Mouse (Mus musculus): Measurements from ENCODE around the gene Kcnb1. TPM values are rescaled to one million over a fixed set of nuclear protein-coding genes. Genes with fewer than 3 reads are reported as not detected.
A peak's percentile ranks its signal among the peaks of the same experiment; 100 is the strongest.

Kcnb1 gene
- polyA plus RNA-seq, 1 experiment from 2014 or later: 3.5 TPM

DNA sequence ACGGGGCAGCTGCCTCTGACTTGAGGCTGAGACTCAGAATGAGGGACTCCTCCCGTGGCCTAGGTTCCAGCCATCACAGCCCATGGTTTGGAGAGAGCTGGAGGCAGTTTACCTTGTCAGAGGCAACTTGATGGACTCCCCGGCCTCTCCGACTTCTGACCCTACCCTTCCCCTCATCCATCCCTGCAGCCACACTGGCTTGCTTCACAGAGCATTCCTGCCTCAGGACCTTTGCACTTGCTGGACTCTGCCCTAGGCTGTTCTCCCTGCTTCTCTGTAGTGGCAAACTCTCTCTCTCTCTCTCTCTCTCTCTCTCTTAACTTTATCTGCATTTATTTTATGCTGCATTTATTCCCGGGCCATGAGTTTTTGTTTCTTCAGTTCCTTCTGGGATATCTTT lies 103.1 kb downstream of the Kcnb1 start:
- no peaks in the 10 kb centered on the region for H3K36me3 ChIP-seq (replicated peaks; ENCODE audit: control insufficient read depth, insufficient read depth)
- H3K27ac ChIP-seq: no peak overlapping the region
- no peak overlapping the region for H3K4me2 ChIP-seq (replicated peaks)
- no peak for DNase-seq (ENCODE audit: low spot score)
- WGBS: 73% methylated on average over 5 of the region's 5 CpGs
- no peak overlapping the region for H3K9ac ChIP-seq
- H3K4me3 ChIP-seq (replicated peaks; ENCODE audit: low read length): no peak overlapping the region
- H3K27me3 ChIP-seq (ENCODE audit: control insufficient read depth, insufficient read depth, low read length): no peaks in the 10 kb centered on the region
- H3K4me1 ChIP-seq (replicated peaks; ENCODE audit: control insufficient read depth, insufficient read depth, low read length): no peaks in the 10 kb centered on the region; the same call in 1 of the 2 replicates
- no peak for ATAC-seq (ENCODE audit: low FRiP score)
- H3K9me3 ChIP-seq (ENCODE audit: control insufficient read depth, low read length): no peaks in the 10 kb centered on the region

- H3K9me3 ChIP-seq (ENCODE audit: control insufficient read depth, low read length): no peaks in the 10 kb centered on the region
- 59% methylated on average over 11 of the region's 11 CpGs for WGBS
- H3K27ac ChIP-seq: no peak overlapping the region
- no peaks in the 10 kb centered on the region; the same call in 1 of the 2 replicates for H3K4me1 ChIP-seq (replicated peaks; ENCODE audit: control insufficient read depth, insufficient read depth, low read length)
- no peak for DNase-seq (ENCODE audit: low spot score)
- no peak overlapping the region for H3K4me3 ChIP-seq (replicated peaks; ENCODE audit: low read length)
- H3K36me3 ChIP-seq (replicated peaks; ENCODE audit: control insufficient read depth, insufficient read depth): no peaks in the 10 kb centered on the region
- no peak overlapping the region for H3K4me2 ChIP-seq (replicated peaks)
- H3K9ac ChIP-seq: no peak overlapping the region
- no peaks in the 10 kb centered on the region for H3K27me3 ChIP-seq (ENCODE audit: control insufficient read depth, insufficient read depth, low read length)
- ATAC-seq (ENCODE audit: low FRiP score): no peak
Observed at GRCm38 (mm10) chr2:167086092-167086491, 103.9 kb downstream of the Kcnb1 start.

GRCm38 (mm10) chr2:167081639-167082038 lies 108.3 kb downstream of the Kcnb1 start:
- Histone ChIP-seq H3K9me3 (ENCODE audit: control insufficient read depth, low read length) (no peaks in the 10 kb centered on the region), H3K27ac (no peak overlapping the region), H3K9ac (no peak overlapping the region), H3K27me3 (ENCODE audit: control insufficient read depth, insufficient read depth, low read length) (no peaks in the 10 kb centered on the region), H3K4me2 (replicated peaks) (no peak overlapping the region), H3K36me3 (replicated peaks; ENCODE audit: control insufficient read depth, insufficient read depth) (no peaks in the 10 kb centered on the region), H3K4me1 (replicated peaks; ENCODE audit: control insufficient read depth, insufficient read depth, low read length) (peaks cover 14% of the 10 kb centered on the region), H3K4me3 (replicated peaks; ENCODE audit: low read length) (no peak overlapping the region)
- 33% methylated on average over 4 of the region's 4 CpGs for WGBS
- ATAC-seq (ENCODE audit: low FRiP score) (peak; percentile 54; the same call in 1 of the 2 replicates), DNase-seq (ENCODE audit: low spot score) (peak; percentile 26)

- Histone ChIP-seq H3K4me2 (replicated peaks) (no peak overlapping the region), H3K27ac (no peak overlapping the region), H3K4me3 (replicated peaks; ENCODE audit: low read length) (no peak overlapping the region), H3K9me3 (ENCODE audit: control insufficient read depth, low read length) (no peaks in the 10 kb centered on the region), H3K27me3 (ENCODE audit: control insufficient read depth, insufficient read depth, low read length) (no peaks in the 10 kb centered on the region), H3K9ac (no peak overlapping the region), H3K4me1 (replicated peaks; ENCODE audit: control insufficient read depth, insufficient read depth, low read length) (peaks cover 14% of the 10 kb centered on the region), H3K36me3 (replicated peaks; ENCODE audit: control insufficient read depth, insufficient read depth) (no peaks in the 10 kb centered on the region)
- ATAC-seq (ENCODE audit: low FRiP score) (no peak), DNase-seq (ENCODE audit: low spot score) (no peak)
- 50% methylated on average over 6 of the region's 6 CpGs for WGBS
Observed at GRCm38 (mm10) chr2:167081135-167081534, 108.8 kb downstream of the Kcnb1 start.

DNA sequence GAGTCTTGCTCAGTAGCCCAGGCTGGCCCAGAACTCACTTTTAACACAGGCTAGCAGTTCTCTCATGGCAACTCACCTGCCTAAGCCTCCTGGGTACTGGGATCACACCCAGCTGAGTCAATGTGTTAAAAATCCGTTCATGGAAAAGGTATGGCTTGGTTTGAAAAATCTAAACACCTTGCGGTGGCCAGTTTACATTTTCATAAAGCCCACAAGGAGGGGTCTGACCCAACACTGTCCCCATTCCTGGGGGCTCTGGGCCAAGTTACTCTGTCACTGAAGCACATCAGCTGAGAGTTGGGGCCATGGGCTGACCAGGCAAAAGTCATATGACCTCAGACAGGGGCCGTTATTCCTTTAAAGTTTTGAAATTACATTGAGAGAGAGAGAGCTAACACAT lies 109.6 kb downstream of the Kcnb1 start:
- no peak for DNase-seq (ENCODE audit: low spot score)
- Histone ChIP-seq H3K4me2 (replicated peaks) (no peak overlapping the region), H3K36me3 (replicated peaks; ENCODE audit: control insufficient read depth, insufficient read depth) (no peaks in the 10 kb centered on the region), H3K9ac (no peak overlapping the region), H3K27me3 (ENCODE audit: control insufficient read depth, insufficient read depth, low read length) (no peaks in the 10 kb centered on the region), H3K4me3 (replicated peaks; ENCODE audit: low read length) (no peak overlapping the region), H3K4me1 (replicated peaks; ENCODE audit: control insufficient read depth, insufficient read depth, low read length) (peaks cover 14% of the 10 kb centered on the region), H3K27ac (no peak overlapping the region), H3K9me3 (ENCODE audit: control insufficient read depth, low read length) (no peaks in the 10 kb centered on the region)
- ATAC-seq (ENCODE audit: low FRiP score): no peak
- 81% methylated on average over 3 of the region's 3 CpGs for WGBS

DNA sequence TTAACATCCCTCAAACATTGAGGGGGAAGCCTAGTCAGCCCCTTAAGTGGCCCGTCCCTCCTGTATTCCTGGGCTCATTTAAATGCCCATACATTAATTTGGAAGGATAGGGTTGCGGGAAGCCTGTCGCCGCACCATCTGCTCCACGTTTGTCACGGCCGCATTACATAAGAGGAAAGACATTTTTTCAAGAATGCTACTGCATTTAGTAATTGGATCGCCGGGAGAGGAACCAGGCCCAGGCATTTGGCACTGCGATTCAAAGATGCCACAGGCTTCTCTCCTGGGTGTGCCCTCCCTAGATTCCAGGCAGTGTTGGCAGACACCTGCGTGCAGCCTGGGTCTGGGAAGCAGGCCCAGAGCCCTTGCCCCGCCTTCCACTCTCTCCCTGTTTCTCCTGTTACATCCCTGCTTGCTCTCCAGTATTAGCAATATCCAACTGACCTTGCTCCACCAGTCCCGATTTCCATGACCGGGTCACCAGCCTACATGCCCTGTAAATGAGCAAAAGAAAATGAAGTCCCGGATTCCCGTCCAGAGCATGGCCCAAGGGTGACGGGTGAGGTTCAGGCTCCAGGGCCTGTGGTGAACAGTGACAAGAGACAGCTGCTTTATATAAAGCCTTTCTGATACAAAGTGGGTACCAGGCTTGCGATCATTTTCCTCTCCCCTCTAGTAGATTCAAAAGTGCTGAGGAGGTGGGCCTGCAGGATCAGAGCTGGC lies 110.3 kb downstream of the Kcnb1 start:
- DNase-seq (ENCODE audit: low spot score): peak; percentile 23
- Histone ChIP-seq H3K4me3 (replicated peaks; ENCODE audit: low read length) (no peak overlapping the region), H3K27me3 (ENCODE audit: control insufficient read depth, insufficient read depth, low read length) (no peaks in the 10 kb centered on the region), H3K9ac (no peak overlapping the region), H3K27ac (peak overlapping the region; percentile 49), H3K4me1 (replicated peaks; ENCODE audit: control insufficient read depth, insufficient read depth, low read length) (peaks cover 14% of the 10 kb centered on the region), H3K9me3 (ENCODE audit: control insufficient read depth, low read length) (no peaks in the 10 kb centered on the region), H3K4me2 (replicated peaks) (no peak overlapping the region), H3K36me3 (replicated peaks; ENCODE audit: control insufficient read depth, insufficient read depth) (no peaks in the 10 kb centered on the region)
- WGBS: 31% methylated on average over 18 of the region's 18 CpGs
- ATAC-seq (ENCODE audit: low FRiP score): peak; percentile 29; the same call in 1 of the 2 replicates

DNA sequence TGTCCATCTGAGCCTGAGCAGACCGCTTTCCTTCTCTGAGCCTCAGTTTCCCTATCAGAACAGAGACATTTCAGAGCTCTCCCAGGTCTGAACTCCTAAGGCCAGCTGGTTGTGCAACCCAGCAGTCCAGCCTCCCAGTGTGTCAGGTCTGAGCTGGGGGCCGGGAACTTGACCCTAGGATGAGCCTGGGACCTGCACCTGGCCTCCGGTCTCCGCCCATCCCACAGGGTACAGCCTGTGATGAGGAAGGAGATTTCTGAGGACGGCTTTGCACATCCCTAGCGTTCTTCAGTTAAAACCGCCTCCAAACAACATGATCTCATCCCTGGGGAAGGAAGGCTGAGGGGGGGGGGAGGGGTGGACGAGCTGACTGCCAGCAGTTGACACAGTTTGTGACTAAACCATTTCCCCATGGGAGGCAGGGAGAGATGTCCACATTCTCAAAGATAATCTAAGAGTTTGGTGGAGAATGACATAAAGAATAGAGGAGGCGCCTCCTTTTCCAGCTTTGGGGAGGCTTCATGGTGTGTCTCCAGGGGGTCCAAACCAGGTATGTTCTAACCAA lies 110.9 kb downstream of the Kcnb1 start:
- WGBS: 44% methylated on average over 9 of the region's 9 CpGs
- no peak overlapping the region for H3K4me2 ChIP-seq (replicated peaks)
- no peaks in the 10 kb centered on the region for H3K9me3 ChIP-seq (ENCODE audit: control insufficient read depth, low read length)
- no peaks in the 10 kb centered on the region for H3K36me3 ChIP-seq (replicated peaks; ENCODE audit: control insufficient read depth, insufficient read depth)
- ATAC-seq (ENCODE audit: low FRiP score) (peak; percentile 48; the same call in 1 of the 2 replicates), DNase-seq (ENCODE audit: low spot score) (no peak)
- H3K4me3 ChIP-seq (replicated peaks; ENCODE audit: low read length): no peak overlapping the region
- H3K9ac ChIP-seq: no peak overlapping the region
- no peaks in the 10 kb centered on the region for H3K27me3 ChIP-seq (ENCODE audit: control insufficient read depth, insufficient read depth, low read length)
- H3K27ac ChIP-seq: peak overlapping the region; percentile 49; the same call in 1 of the 2 replicates
- peaks cover 14% of the 10 kb centered on the region for H3K4me1 ChIP-seq (replicated peaks; ENCODE audit: control insufficient read depth, insufficient read depth, low read length)

GRCm38 (mm10) chr2:167078486-167078885 lies 111.5 kb downstream of the Kcnb1 start:
- Histone ChIP-seq H3K4me1 (replicated peaks; ENCODE audit: control insufficient read depth, insufficient read depth, low read length) (peaks cover 14% of the 10 kb centered on the region), H3K9ac (no peak overlapping the region), H3K36me3 (replicated peaks; ENCODE audit: control insufficient read depth, insufficient read depth) (no peaks in the 10 kb centered on the region), H3K9me3 (ENCODE audit: control insufficient read depth, low read length) (no peaks in the 10 kb centered on the region), H3K27me3 (ENCODE audit: control insufficient read depth, insufficient read depth, low read length) (no peaks in the 10 kb centered on the region), H3K4me2 (replicated peaks) (no peak overlapping the region), H3K4me3 (replicated peaks; ENCODE audit: low read length) (no peak overlapping the region), H3K27ac (no peak overlapping the region)
- DNase-seq (ENCODE audit: low spot score) (no peak), ATAC-seq (ENCODE audit: low FRiP score) (no peak)
- WGBS: 47% methylated on average over 7 of the region's 7 CpGs

DNA sequence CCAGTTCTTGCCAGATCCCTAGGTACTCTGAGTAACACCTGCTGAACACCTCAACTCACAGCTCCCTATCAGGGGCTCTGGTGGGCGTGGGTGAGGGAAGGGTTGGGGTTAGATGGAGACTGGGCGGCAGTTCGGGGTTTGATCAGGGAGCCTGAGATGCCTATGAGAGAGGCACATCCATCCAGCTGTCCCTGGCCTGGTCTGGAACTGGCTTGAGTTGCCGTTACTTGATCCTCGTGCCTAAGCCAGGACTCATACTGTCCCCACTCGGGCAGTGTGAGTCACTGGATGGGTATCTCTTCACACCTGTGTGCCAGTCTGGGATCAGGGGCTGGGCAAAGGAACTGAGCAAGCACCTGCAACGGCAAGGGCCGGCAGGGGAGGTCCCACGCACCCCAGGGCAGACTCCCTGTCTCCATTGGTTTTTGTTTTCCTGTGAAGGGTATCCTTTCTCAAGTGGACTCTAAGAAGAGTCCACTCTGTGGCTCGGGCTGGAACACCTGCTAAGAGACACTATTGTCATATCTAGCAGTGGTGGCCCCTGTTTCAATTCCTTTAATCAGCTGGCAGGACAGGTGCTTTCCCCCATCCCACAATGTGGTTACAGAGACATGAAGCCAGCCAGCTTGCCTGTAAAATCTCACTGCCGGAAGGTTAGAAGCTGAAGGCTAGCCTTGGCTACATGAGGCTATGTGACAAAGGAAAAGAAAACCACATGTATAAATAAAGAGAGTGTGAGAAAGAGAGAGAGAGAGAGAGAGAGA lies 112.6 kb downstream of the Kcnb1 start:
- Histone ChIP-seq H3K36me3 (replicated peaks; ENCODE audit: control insufficient read depth, insufficient read depth) (no peaks in the 10 kb centered on the region), H3K4me3 (replicated peaks; ENCODE audit: low read length) (no peak overlapping the region), H3K27ac (no peak overlapping the region), H3K9me3 (ENCODE audit: control insufficient read depth, low read length) (no peaks in the 10 kb centered on the region), H3K9ac (no peak overlapping the region), H3K4me1 (replicated peaks; ENCODE audit: control insufficient read depth, insufficient read depth, low read length) (peaks cover 14% of the 10 kb centered on the region), H3K4me2 (replicated peaks) (no peak overlapping the region), H3K27me3 (ENCODE audit: control insufficient read depth, insufficient read depth, low read length) (no peaks in the 10 kb centered on the region)
- DNase-seq (ENCODE audit: low spot score) (no peak), ATAC-seq (ENCODE audit: low FRiP score) (no peak)
- 89% methylated on average over 11 of the region's 11 CpGs for WGBS
